Mouse (Mus musculus) cerebellum, adult 2 months (tissue): ENCODE results near the gene Amz1. TPM values are rescaled to one million over a fixed set of nuclear protein-coding genes. Genes with fewer than 3 reads are reported as not detected.

Source experiments
- DNase-seq, 2 experiments: peaks; one replicate each; pipeline ENCODE4 v3.0.0; 2021
- H3K27ac ChIP-seq: fragments of 200-500 bp; 2 replicates; pipeline ENCODE4 v1.5.1; 2012; ENCODE audit warnings: low read length, control low read depth, inconsistent platforms; ENCODE audit not compliant: insufficient read depth
- H3K27me3 ChIP-seq: fragments of 200-500 bp; 2 replicates; pipeline ENCODE4 v1.6.1; 2012; ENCODE audit warnings: inconsistent platforms, mild to moderate bottlenecking, low read length, moderate library complexity; ENCODE audit not compliant: control insufficient read depth, insufficient read depth
- H3K4me1 ChIP-seq: fragments of 200-500 bp; 2 replicates; pipeline ENCODE4 v1.6.1; 2011; ENCODE audit warnings: low read length; ENCODE audit not compliant: control insufficient read depth, insufficient read depth
- H3K4me3 ChIP-seq: fragments of 200-500 bp; replicated peaks from 2 replicates; pipeline ENCODE3; 2011; ENCODE audit warnings: mild to moderate bottlenecking, low read depth, low read length, control low read depth; ENCODE audit not compliant: insufficient read depth
- CTCF ChIP-seq: fragments of 200-500 bp; IDR thresholded peaks from 2 replicates; pipeline ENCODE4 v1.5.1; 2011; ENCODE audit warnings: low read depth, mild to moderate bottlenecking, control low read depth, low read length, moderate library complexity, borderline replicate concordance; ENCODE audit not compliant: insufficient read depth
- POLR2A ChIP-seq: fragments of 200-500 bp; IDR thresholded peaks from 2 replicates; pipeline ENCODE4 v1.6.1; 2011; ENCODE audit warnings: low read length, control low read depth, borderline replicate concordance; ENCODE audit not compliant: insufficient read depth
- WGBS: fragments of 180-500 bp; shearing (Covaris S2); methylation state at CpG from one replicate; pipeline ENCODE4 v1.1.7; 2018; 5-methylcytosine and 5-hydroxymethylcytosine counted together
- polyA plus RNA-seq: library from polyadenylated mRNA; depleted of rRNA; stranded (reverse); fragments of >200 nt; gene quantifications from 2 replicates; pipeline ENCODE4 v1.2.3, GENCODE M21; 2012; rRNA removed

The Amz1 gene
- polyA plus RNA-seq, 1 experiment: 4.6 TPM

GRCm38 (mm10) chr5:140798775-140799174 is 74.8 kb downstream of the Amz1 start:
- Histone ChIP-seq H3K4me1 (peaks cover 8% of the 10 kb centered on the region), H3K27me3 (no peaks in the 10 kb centered on the region), H3K4me3 (no peak overlapping the region), H3K27ac (no peak overlapping the region)
- TF ChIP-seq POLR2A: no peak
- TF ChIP-seq CTCF: no peak
- 73% methylated on average over 5 of the region's 5 CpGs for WGBS
- no peak for DNase-seq

GRCm38 (mm10) chr5:140799190-140799589 is 75.3 kb downstream of the Amz1 start:
- DNase-seq: no peak
- Histone ChIP-seq H3K27ac (no peak overlapping the region), H3K4me1 (peaks cover 8% of the 10 kb centered on the region), H3K27me3 (no peaks in the 10 kb centered on the region), H3K4me3 (no peak overlapping the region)
- 67% methylated on average over 2 of the region's 2 CpGs for WGBS
- TF ChIP-seq CTCF: no peak
- no peak for TF ChIP-seq POLR2A

- TF ChIP-seq CTCF (no peak), POLR2A (no peak)
- WGBS: 29% methylated on average over 6 of the region's 6 CpGs
- Histone ChIP-seq H3K27ac (no peak overlapping the region), H3K4me3 (no peak overlapping the region), H3K4me1 (peaks cover 8% of the 10 kb centered on the region), H3K27me3 (no peaks in the 10 kb centered on the region)
- peak in 1 of 2 experiments; percentile 32 for DNase-seq
Measured at GRCm38 (mm10) chr5:140800288-140800923, 76.5 kb downstream of the Amz1 start.

- H3K27ac ChIP-seq: no peak overlapping the region
- H3K4me3 ChIP-seq: no peak overlapping the region
- 81% methylated on average over 5 of the region's 5 CpGs for WGBS
- peaks cover 8% of the 10 kb centered on the region for H3K4me1 ChIP-seq
- TF ChIP-seq CTCF (no peak), POLR2A (no peak)
- no peak for DNase-seq
- H3K27me3 ChIP-seq: no peaks in the 10 kb centered on the region
Measured at GRCm38 (mm10) chr5:140801782-140802181, 77.9 kb downstream of the Amz1 start.

- no peak for DNase-seq
- no peak overlapping the region for H3K4me3 ChIP-seq
- 82% methylated on average over 2 of the region's 2 CpGs for WGBS
- H3K4me1 ChIP-seq: no peaks in the 10 kb centered on the region
- H3K27me3 ChIP-seq: no peaks in the 10 kb centered on the region
- TF ChIP-seq POLR2A (no peak), CTCF (no peak)
- H3K27ac ChIP-seq: no peak overlapping the region
Measured at GRCm38 (mm10) chr5:140806252-140806651, 82.3 kb downstream of the Amz1 start.

- no peak overlapping the region for H3K27ac ChIP-seq
- H3K4me1 ChIP-seq: no peaks in the 10 kb centered on the region; the same call in 1 of the 2 replicates
- no peak for TF ChIP-seq CTCF
- TF ChIP-seq POLR2A: no peak
- DNase-seq: no peak
- no peaks in the 10 kb centered on the region for H3K27me3 ChIP-seq
- 56% methylated on average over 2 of the region's 2 CpGs for WGBS
- no peak overlapping the region for H3K4me3 ChIP-seq
Measured at GRCm38 (mm10) chr5:140806939-140807338, 83.0 kb downstream of the Amz1 start.

Other genes starting within 250 kb of the Amz1 start
- 20.9 and 22.5 TPM in 2 replicates for gene Chst12, start 218.6 kb upstream of the Amz1 start, polyA plus RNA-seq
- 0.82 and 1.4 TPM in 2 replicates for gene Grifin, start 159.1 kb upstream of the Amz1 start, polyA plus RNA-seq
- 48.7 and 53.4 TPM in 2 replicates for gene Lfng, start 116.8 kb upstream of the Amz1 start, polyA plus RNA-seq
- 86.0 and 96.1 TPM in 2 replicates for gene Ttyh3, start 75.1 kb upstream of the Amz1 start, polyA plus RNA-seq
- gene Iqce, start 21.7 kb upstream of the Amz1 start, polyA plus RNA-seq: 33.7 and 40.1 TPM in 2 replicates
- gene Brat1, start 19.1 kb upstream of the Amz1 start, polyA plus RNA-seq: 23.8 and 24.1 TPM in 2 replicates
- gene Gna12, start 106.3 kb downstream of the Amz1 start, polyA plus RNA-seq: 104 and 123 TPM in 2 replicates